Mouse (Mus musculus) embryonic facial prominence, embryonic 14.5 days (tissue): ENCODE results near the gene Gm5294. TPM values are rescaled to one million over a fixed set of nuclear protein-coding genes. Genes with fewer than 3 reads are reported as not detected.
A peak's percentile ranks its signal among the peaks of the same experiment; 100 is the strongest.

Experiments
- ATAC-seq: fragments of 200-750 bp; cut with Nextera tagmentation; 2 replicates; pipeline ENCODE4 v1.8.0; 2017; ENCODE audit warnings: low read depth, moderate number of reproducible peaks, moderate TSS enrichment
- DNase-seq: peaks from one replicate; pipeline ENCODE4 v3.0.0-alpha.2; 2015; ENCODE audit warnings: low spot score
- H3K27ac ChIP-seq: fragments of 300-500 bp; sonication (generic); replicated peaks from 2 replicates; pipeline ENCODE4 v1.5.1; 2014; ENCODE audit warnings: low read depth, mild to moderate bottlenecking, low read length, moderate library complexity
- H3K27me3 ChIP-seq: fragments of 300-500 bp; sonication (generic); replicated peaks from 2 replicates; pipeline ENCODE4 v1.6.1; 2014; ENCODE audit warnings: low read length; ENCODE audit not compliant: control insufficient read depth, insufficient read depth
- H3K36me3 ChIP-seq: fragments of 300-500 bp; sonication (generic); 2 replicates; pipeline ENCODE4 v1.6.1; 2014; ENCODE audit warnings: low read length, mixed read lengths; ENCODE audit not compliant: control insufficient read depth, insufficient read depth
- H3K4me1 ChIP-seq: fragments of 300-500 bp; sonication (generic); 2 replicates; pipeline ENCODE4 v1.6.1; 2014; ENCODE audit warnings: antibody characterized with exemption, low read length; ENCODE audit not compliant: control insufficient read depth, insufficient read depth
- H3K4me2 ChIP-seq: fragments of 300-500 bp; sonication (generic); 2 replicates; pipeline ENCODE4 v1.6.1; 2014; ENCODE audit warnings: low read depth, mild to moderate bottlenecking, low read length, moderate library complexity, mixed read lengths
- H3K4me3 ChIP-seq: fragments of 300-500 bp; sonication (generic); 2 replicates; pipeline ENCODE4 v1.5.1; 2014; ENCODE audit warnings: low read depth, mild to moderate bottlenecking, low read length
- H3K9ac ChIP-seq: fragments of 300-500 bp; sonication (generic); 2 replicates; pipeline ENCODE4 v1.6.1; 2014; ENCODE audit warnings: low read depth, mild to moderate bottlenecking, low read length, moderate library complexity, mixed read lengths
- H3K9me3 ChIP-seq: fragments of 300-500 bp; sonication (generic); 2 replicates; pipeline ENCODE4 v1.6.1; 2016; ENCODE audit warnings: low read length; ENCODE audit not compliant: control insufficient read depth
- WGBS: fragments of 180-500 bp; shearing (Covaris S2); extraction: QIAGEN DNeasy Blood & Tissue Kit; methylation state at CpG from one replicate; pipeline ENCODE4 v1.1.7; 2014; 5-methylcytosine and 5-hydroxymethylcytosine counted together
- polyA plus RNA-seq: library from polyadenylated mRNA; unstranded; fragments of >200 nt; fragmentation: Nextera tagmentation; extraction: Ambion mirVana; gene quantifications from 2 replicates; pipeline ENCODE4 v1.2.1, GENCODE M21; 2014

The Gm5294 gene
- polyA plus RNA-seq, 1 experiment from 2014 or later, result not detected

DNA sequence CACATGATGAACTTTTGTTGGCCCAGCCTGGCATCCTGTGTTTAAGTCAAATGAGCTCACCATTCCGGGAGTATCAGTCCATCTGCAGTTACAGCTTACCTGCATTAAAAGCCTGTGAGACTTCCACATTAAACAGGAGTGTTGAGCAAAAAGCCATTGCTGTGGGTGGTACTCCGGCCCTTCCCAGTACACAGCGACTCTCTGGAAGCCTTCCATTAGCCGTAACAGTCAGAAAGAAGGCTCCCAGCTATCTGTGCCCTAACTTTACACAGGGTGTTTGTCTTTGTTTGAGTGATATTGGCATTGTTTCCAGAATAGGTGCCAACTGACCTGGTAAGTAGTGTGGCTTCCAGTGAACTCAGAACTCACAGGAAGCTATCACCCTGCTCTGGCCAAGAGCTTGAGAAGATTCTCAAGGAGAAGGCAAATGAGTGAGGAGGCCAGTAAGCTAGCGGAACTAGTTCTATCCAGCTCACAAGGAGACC lies 31.5 kb downstream of the Gm5294 start:
- H3K27me3 ChIP-seq, result no peaks in the 10 kb centered on the region
- no peaks in the 10 kb centered on the region for H3K4me1 ChIP-seq
- no peaks in the 10 kb centered on the region for H3K36me3 ChIP-seq
- H3K4me2 ChIP-seq, result no peak overlapping the region
- DNase-seq (no peak), ATAC-seq (no peak)
- 88% methylated on average over 5 of the region's 5 CpGs for WGBS
- H3K4me3 ChIP-seq, result no peak overlapping the region
- H3K9me3 ChIP-seq, result peaks cover 4% of the 10 kb centered on the region; the same call in 1 of the 2 replicates
- H3K27ac ChIP-seq, result no peak overlapping the region
- H3K9ac ChIP-seq, result no peak overlapping the region

DNA sequence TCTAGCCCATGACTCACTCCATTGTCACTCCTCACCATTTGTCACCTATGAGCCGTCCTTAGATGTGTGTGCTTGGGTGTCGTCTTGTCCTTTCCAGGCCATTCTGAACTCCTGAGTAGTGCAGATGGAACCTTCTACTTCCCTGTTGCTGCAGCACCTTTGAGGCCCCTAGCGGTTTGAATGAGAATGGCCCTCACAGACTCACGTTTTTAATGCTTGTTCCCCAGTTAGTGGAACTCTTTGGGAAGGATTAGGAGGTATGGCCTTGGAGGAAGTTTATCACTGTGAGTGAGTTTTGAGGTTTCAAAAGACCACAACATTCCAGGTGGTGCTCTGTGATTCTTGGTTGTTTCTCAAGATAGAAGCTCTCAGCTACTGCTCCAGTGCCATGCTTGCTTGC lies 32.3 kb downstream of the Gm5294 start:
- DNase-seq (no peak), ATAC-seq (no peak)
- Histone ChIP-seq H3K4me3 (no peak overlapping the region), H3K9me3 (peaks cover 4% of the 10 kb centered on the region; the same call in 1 of the 2 replicates), H3K4me2 (no peak overlapping the region), H3K27me3 (no peaks in the 10 kb centered on the region), H3K4me1 (no peaks in the 10 kb centered on the region), H3K9ac (no peak overlapping the region), H3K27ac (no peak overlapping the region), H3K36me3 (no peaks in the 10 kb centered on the region)
- WGBS, result 72% methylated on average over 4 of the region's 4 CpGs

DNA sequence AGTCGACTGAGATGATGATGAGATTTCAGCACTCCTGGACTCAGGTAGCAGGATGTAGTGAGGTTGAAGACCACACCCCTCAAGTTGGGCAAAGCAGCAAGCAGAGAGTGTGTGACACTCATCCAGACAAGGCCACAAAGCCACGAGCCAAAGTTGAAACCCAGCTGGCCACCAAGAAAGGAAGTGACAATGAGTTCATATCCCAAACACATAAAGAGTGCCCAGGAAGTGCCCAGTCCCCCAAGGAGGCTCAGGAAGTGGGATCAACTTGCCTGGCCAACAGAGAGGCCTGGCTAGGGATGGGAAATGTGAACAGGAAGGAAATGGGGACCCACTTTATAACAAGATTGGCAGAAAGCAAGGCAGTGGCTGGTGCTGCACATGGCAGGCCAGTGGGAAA lies 33.5 kb downstream of the Gm5294 start:
- H3K4me1 ChIP-seq, result no peaks in the 10 kb centered on the region
- H3K27ac ChIP-seq, result no peak overlapping the region
- H3K4me3 ChIP-seq, result no peak overlapping the region
- no peak for DNase-seq
- ATAC-seq, result no peak
- no peak overlapping the region for H3K4me2 ChIP-seq
- H3K36me3 ChIP-seq, result no peaks in the 10 kb centered on the region
- WGBS, result 75% methylated on average over 2 of the region's 2 CpGs
- H3K9me3 ChIP-seq, result peaks cover 4% of the 10 kb centered on the region; the same call in 1 of the 2 replicates
- no peaks in the 10 kb centered on the region for H3K27me3 ChIP-seq
- H3K9ac ChIP-seq, result no peak overlapping the region

GRCm38 (mm10) chr5:138857010-138857617 lies 37.2 kb downstream of the Gm5294 start:
- no peaks in the 10 kb centered on the region for H3K4me1 ChIP-seq
- H3K9me3 ChIP-seq, result peaks cover 4% of the 10 kb centered on the region; the same call in 1 of the 2 replicates
- ATAC-seq, result peak; percentile 81
- H3K27me3 ChIP-seq, result no peaks in the 10 kb centered on the region
- 29% methylated on average over 8 of the region's 9 CpGs for WGBS
- H3K4me3 ChIP-seq, result no peak overlapping the region
- no peak overlapping the region for H3K4me2 ChIP-seq
- H3K27ac ChIP-seq, result no peak overlapping the region
- no peak overlapping the region for H3K9ac ChIP-seq
- peak; percentile 87 for DNase-seq
- H3K36me3 ChIP-seq, result no peaks in the 10 kb centered on the region

DNA sequence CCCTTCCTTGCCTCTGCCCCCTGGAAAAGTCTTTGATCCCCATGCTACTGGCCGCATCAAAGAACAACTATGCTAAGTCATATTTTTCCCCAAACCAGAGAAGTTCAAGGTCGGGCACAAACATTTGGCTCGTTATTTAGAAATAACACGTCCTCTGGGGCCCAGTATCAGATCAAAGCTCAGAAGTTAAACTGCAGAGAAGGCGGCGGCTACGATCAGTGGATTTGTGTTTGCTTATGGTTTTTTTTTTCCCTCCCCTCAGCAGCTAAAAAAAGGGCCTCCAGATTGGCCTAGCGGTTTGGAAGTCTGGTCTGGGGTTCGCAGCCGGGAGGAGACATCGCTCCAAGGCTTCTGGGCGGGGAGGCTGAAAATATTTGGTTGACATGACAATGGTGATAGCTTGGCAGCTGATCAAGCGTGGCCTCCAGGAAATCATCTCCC lies 38.0 kb downstream of the Gm5294 start:
- Histone ChIP-seq H3K9me3 (no peaks in the 10 kb centered on the region), H3K9ac (no peak overlapping the region), H3K27me3 (no peaks in the 10 kb centered on the region), H3K27ac (no peak overlapping the region), H3K4me3 (no peak overlapping the region), H3K36me3 (no peaks in the 10 kb centered on the region), H3K4me2 (no peak overlapping the region), H3K4me1 (no peaks in the 10 kb centered on the region)
- DNase-seq (peak; percentile 62), ATAC-seq (no peak)
- WGBS, result 37% methylated on average over 13 of the region's 13 CpGs

DNA sequence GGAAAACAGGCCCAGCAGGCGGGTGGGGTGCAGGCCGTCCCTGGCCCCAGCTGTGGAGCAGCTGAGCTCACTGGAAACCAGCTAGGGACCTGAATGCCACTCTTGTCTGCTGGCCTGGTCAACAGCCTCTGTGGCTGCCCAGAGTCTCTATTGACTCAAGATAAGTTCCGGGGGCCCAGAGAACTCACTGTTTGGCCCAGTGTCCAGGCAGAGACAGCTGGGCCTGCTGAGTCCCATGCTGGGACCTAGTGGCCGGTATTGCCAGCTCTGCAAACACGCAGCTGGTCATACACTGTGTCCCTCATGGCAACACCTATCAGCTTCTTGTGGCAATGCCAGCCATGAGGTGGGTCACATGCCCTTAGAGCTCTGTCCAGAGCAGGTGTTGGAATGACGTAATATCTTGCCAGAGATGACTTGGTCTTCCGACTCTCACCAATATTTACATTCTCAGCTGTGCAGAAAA lies 43.8 kb downstream of the Gm5294 start:
- Histone ChIP-seq H3K4me1 (no peaks in the 10 kb centered on the region), H3K9me3 (no peaks in the 10 kb centered on the region), H3K27ac (no peak overlapping the region), H3K9ac (no peak overlapping the region), H3K4me2 (no peak overlapping the region), H3K4me3 (no peak overlapping the region), H3K36me3 (no peaks in the 10 kb centered on the region), H3K27me3 (no peaks in the 10 kb centered on the region)
- ATAC-seq (no peak), DNase-seq (no peak)
- WGBS, result 76% methylated on average over 7 of the region's 7 CpGs

DNA sequence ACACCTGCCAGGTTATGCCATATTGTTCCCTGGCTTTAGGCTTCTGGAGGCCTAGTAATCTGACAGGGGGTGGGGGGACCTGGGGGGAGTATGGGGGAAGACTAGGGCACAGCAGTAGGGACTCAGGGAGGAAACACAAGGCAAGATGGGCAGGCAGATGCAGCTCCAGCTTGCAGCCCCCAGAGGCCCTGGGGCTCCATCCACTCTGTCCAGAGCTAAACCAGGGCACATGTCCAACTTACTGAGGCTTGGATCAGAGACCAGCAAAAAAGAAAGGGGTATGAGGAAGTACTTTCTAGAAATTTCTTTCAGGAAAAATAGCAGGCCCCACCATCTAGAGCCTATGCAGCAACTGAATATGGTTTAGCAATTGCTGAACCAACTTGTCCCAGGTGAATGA lies 44.3 kb downstream of the Gm5294 start:
- no peak overlapping the region for H3K4me3 ChIP-seq

GRCm38 (mm10) chr5:138864880-138865279 lies 45.0 kb downstream of the Gm5294 start:
- H3K36me3 ChIP-seq, result no peaks in the 10 kb centered on the region
- DNase-seq, result no peak
- no peak overlapping the region for H3K4me2 ChIP-seq
- no peaks in the 10 kb centered on the region for H3K27me3 ChIP-seq
- no peak for ATAC-seq
- no peak overlapping the region for H3K9ac ChIP-seq
- no peak overlapping the region for H3K4me3 ChIP-seq
- no peaks in the 10 kb centered on the region for H3K9me3 ChIP-seq
- H3K4me1 ChIP-seq, result no peaks in the 10 kb centered on the region
- no peak overlapping the region for H3K27ac ChIP-seq
- WGBS, result 62% methylated on average over 7 of the region's 7 CpGs

More for the DNA sequence above, 44.3 kb downstream of the Gm5294 start:
- H3K4me2 ChIP-seq, result no peak overlapping the region
- H3K27ac ChIP-seq, result no peak overlapping the region
- H3K9ac ChIP-seq, result no peak overlapping the region
- ATAC-seq (no peak), DNase-seq (no peak)
- no peaks in the 10 kb centered on the region for H3K36me3 ChIP-seq
- H3K9me3 ChIP-seq, result no peaks in the 10 kb centered on the region
- no peaks in the 10 kb centered on the region for H3K27me3 ChIP-seq
- no peaks in the 10 kb centered on the region for H3K4me1 ChIP-seq

DNA sequence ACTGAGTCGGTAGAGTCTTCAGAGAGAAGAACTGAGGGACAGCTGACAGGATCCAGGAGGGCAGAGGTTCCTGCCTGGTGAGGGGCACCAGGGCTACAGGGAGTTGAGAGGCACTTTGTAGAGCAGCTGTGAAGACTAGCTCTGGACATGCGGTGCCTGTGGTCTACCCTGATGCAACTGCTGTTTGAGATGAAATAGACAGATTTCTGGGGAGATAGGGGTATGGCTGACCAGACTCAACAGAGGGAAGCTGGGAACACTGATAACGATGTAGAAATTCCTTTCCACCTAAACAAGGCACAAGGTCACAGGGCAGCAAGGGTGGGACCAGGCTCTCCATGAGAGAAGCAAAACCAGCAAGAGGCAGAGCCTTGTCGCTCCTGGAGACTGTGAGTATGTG lies 45.8 kb downstream of the Gm5294 start:
- Histone ChIP-seq H3K27ac (no peak overlapping the region), H3K36me3 (no peaks in the 10 kb centered on the region), H3K27me3 (no peaks in the 10 kb centered on the region), H3K4me3 (no peak overlapping the region), H3K4me2 (no peak overlapping the region), H3K4me1 (no peaks in the 10 kb centered on the region), H3K9me3 (no peaks in the 10 kb centered on the region), H3K9ac (no peak overlapping the region)
- WGBS, result 67% methylated on average over 4 of the region's 4 CpGs
- ATAC-seq (no peak), DNase-seq (no peak)
